In the genomic region with DNA sequence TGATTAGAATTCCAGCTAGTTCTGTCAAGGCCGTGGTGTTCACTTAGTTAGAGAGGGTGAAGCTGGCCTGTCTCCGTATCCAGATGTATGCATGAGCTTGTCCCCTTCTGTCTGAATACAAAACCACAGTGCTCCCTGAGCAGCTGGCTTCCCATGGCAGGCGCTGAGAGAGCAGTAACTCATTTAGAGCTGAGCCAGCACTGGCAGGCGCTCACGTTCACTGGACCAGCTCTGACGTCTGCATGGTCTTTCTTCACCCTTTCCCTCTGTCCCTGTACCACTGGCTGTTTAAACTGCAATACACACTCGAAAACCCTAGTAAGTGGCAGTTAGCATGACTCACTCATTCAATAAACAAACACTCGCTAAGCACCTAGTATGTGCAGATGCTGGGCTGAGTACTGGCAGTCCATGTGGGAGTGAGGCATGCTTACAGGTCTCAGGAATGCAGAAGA, we compare ENCODE assay signal across 10 mouse cellular contexts. TPM values are rescaled to one million over a fixed set of nuclear protein-coding genes. Genes with fewer than 3 reads are reported as not detected.
DNase-seq lines count a peak whose midpoint lies in the region; TF ChIP-seq lines count a peak whose summit lies in the region.
"Had no signal": no experiment of that assay in that cellular context is flagged by ENCODE, and none has a peak within 500 bp of the region (broad histone marks: within the 10 kb centered on the region; RNA-seq: fewer than 3 reads in every experiment).

No protein-coding gene starts in this region.

- H3K27ac ChIP-seq in embryonic fibroblast, embryonic 13.5 days (ENCODE audit: insufficient read depth, low read length) = peak overlapping the region; percentile 23
- H3K27ac ChIP-seq: neural tube, embryonic 13.5 days had no signal

- no peak overlapping the region for H3K4me3 ChIP-seq in embryonic fibroblast, embryonic 13.5 days (ENCODE audit: insufficient read depth, low read length)
- H3K4me3 ChIP-seq: neural tube, embryonic 13.5 days had no signal

- no peak for TF ChIP-seq POLR2A in embryonic fibroblast, embryonic 13.5 days (IDR thresholded peaks at IDR 0.05; ENCODE audit: low read depth, low read length)

- peaks cover 10% of the 10 kb centered on the region for H3K4me1 ChIP-seq in embryonic fibroblast, embryonic 13.5 days (ENCODE audit: control insufficient read depth, insufficient read depth, low read length)

- TF ChIP-seq CTCF in embryonic fibroblast, embryonic 13.5 days (IDR thresholded peaks at IDR 0.05; ENCODE audit: borderline replicate concordance, insufficient read depth, low read length) = no peak

- peak; percentile 16 to 21 for DNase-seq in layer of hippocampus, postnatal 10 days (ENCODE audit: low spot score in 2 of 2)
- DNase-seq in layer of hippocampus, adult 8-10 months (ENCODE audit: low spot score in 2 of 2) = no peak
- peak; percentile 69 for DNase-seq in kidney, adult 18-20 months
- DNase-seq in lung, postnatal 4 days = peak; percentile 70 to 84
- no peak for DNase-seq in retina, embryonic 14.5 days (ENCODE audit: low spot score)
- DNase-seq in urinary bladder, adult 2 months (ENCODE audit: low spot score) = no peak
- no peak for DNase-seq in right cerebral cortex, postnatal 4 days

RNA-seq across cellular contexts. Expression of a gene that starts 33.7 kb away (rescaled TPM):
- total RNA-seq in layer of hippocampus, postnatal 10 days (2021) = 10 to 100 TPM; 71.6 to 72.5 TPM
- total RNA-seq in layer of hippocampus, adult 8-10 months (2022) = 10 to 100 TPM; 27.4 to 35.4 (median 30.8) TPM
- polyA plus RNA-seq in embryonic fibroblast, embryonic 13.5 days (2011; ENCODE audit: insufficient read length, low read depth, missing spikeins) = 30.2 and 34.0 TPM in 2 replicates
- 5.7 and 6.1 TPM in 2 replicates for polyA plus RNA-seq in urinary bladder, adult 2 months (2012; rRNA removed)
- polyA plus RNA-seq: G1E had no signal

Comparison
In these comparisons a context has a peak if more than half of its experiments do, and no peak if none do; other contexts are left out.
1. DNase-seq: peak in layer of hippocampus, postnatal 10 days (2 of 2), kidney, adult 18-20 months (single experiment) and lung, postnatal 4 days (2 of 2); none in layer of hippocampus, adult 8-10 months (0 of 2), retina, embryonic 14.5 days (single experiment), urinary bladder, adult 2 months (single experiment) and right cerebral cortex, postnatal 4 days (single experiment).